Mouse (Mus musculus) gastrocnemius, postnatal 10 days (tissue): ENCODE measurements around the gene Arcn1. TPM values are rescaled to one million over a fixed set of nuclear protein-coding genes. Genes with fewer than 3 reads are reported as not detected.
"Not testable (repeated sequence)": the region's sequence is repeated elsewhere in the genome, so short reads cannot be mapped to it uniquely, and the experiment has no call there.

Source experiments
- DNase-seq: peaks from one replicate; pipeline ENCODE4 v3.0.0; 2021; ENCODE audit warnings: mixed read lengths
- long read RNA-seq, 2 experiments: library from polyadenylated mRNA; stranded (forward); transcript quantifications; one replicate each; pipeline ENCODE4 v2.0.0; 2021
- total RNA-seq, 2 experiments: library from RNA; stranded (reverse); gene quantifications; 2 replicates each; pipeline ENCODE4 v1.2.3; 2021

Gene Arcn1
- 10 to 100 TPM; 85.6 to 97.8 TPM for total RNA-seq
- long read RNA-seq, experiment 1, full-length matches to known transcripts, result 113 of 119 reads
- long read RNA-seq, experiment 1, partial matches to known transcripts, result 5 of 119 reads
- long read RNA-seq, experiment 1, other reads (novel, unspliced or antisense), result 1 of 119 reads
- long read RNA-seq, experiment 2, full-length matches to known transcripts, result 104 of 119 reads
- long read RNA-seq, experiment 2, partial matches to known transcripts, result 3 of 119 reads
- long read RNA-seq, experiment 2, other reads (novel, unspliced or antisense), result 12 of 119 reads

GRCm38 (mm10) chr9:44767101-44768028, at the start of gene Arcn1, which contains the start of gene Ift46:
TSS of gene Arcn1 (minus strand) at chr9:44767845.
TSS of gene Ift46 (plus strand) at chr9:44767908.
- peak; percentile 83 for DNase-seq

GRCm38 (mm10) chr9:44814179-44814578, 46.5 kb upstream of the Arcn1 start:
- no peak for DNase-seq

- DNase-seq, result no peak
Observed at GRCm38 (mm10) chr9:44810316-44810715, 42.7 kb upstream of the Arcn1 start.

- no peak for DNase-seq
Observed at GRCm38 (mm10) chr9:44807778-44808177, 40.1 kb upstream of the Arcn1 start.

GRCm38 (mm10) chr9:44807141-44807540, 39.5 kb upstream of the Arcn1 start:
- no peak for DNase-seq

GRCm38 (mm10) chr9:44805536-44805935, 37.9 kb upstream of the Arcn1 start:
- no peak for DNase-seq

GRCm38 (mm10) chr9:44804678-44805077, 37.0 kb upstream of the Arcn1 start:
- DNase-seq, result no peak

GRCm38 (mm10) chr9:44802808-44803450, 35.3 kb upstream of the Arcn1 start, which contains the start of gene Ttc36:
TSS of gene Ttc36 (minus strand) at chr9:44803072.
- DNase-seq, result no peak

- no peak for DNase-seq
Observed at GRCm38 (mm10) chr9:44801669-44802068, 34.0 kb upstream of the Arcn1 start.

- no peak for DNase-seq
Observed at GRCm38 (mm10) chr9:44799958-44800324, 32.3 kb upstream of the Arcn1 start.

- DNase-seq, result peak; percentile 80
Observed at GRCm38 (mm10) chr9:44799102-44799957, 31.7 kb upstream of the Arcn1 start, which contains the start of gene Tmem25. TSS of gene Tmem25 (minus strand) at chr9:44799307.

- peak; percentile 32 for DNase-seq
Observed at GRCm38 (mm10) chr9:44798298-44798697, 30.7 kb upstream of the Arcn1 start.

- no peak for DNase-seq
Observed at GRCm38 (mm10) chr9:44792842-44793241, 25.2 kb upstream of the Arcn1 start.

GRCm38 (mm10) chr9:44772750-44773651, 5.4 kb upstream of the Arcn1 start:
- DNase-seq, result peak; percentile 90

GRCm38 (mm10) chr9:44772392-44772749, 4.7 kb upstream of the Arcn1 start:
- no peak for DNase-seq

- no peak for DNase-seq
Observed at GRCm38 (mm10) chr9:44771376-44771775, 3.7 kb upstream of the Arcn1 start.

GRCm38 (mm10) chr9:44768029-44768394, 367 bp upstream of the Arcn1 start:
- not testable (repeated sequence) for DNase-seq

GRCm38 (mm10) chr9:44760873-44761272, 6.8 kb downstream of the Arcn1 start:
- DNase-seq, result no peak

- no peak for DNase-seq
Observed at GRCm38 (mm10) chr9:44748473-44748872, 19.2 kb downstream of the Arcn1 start.

GRCm38 (mm10) chr9:44747341-44747740, 20.3 kb downstream of the Arcn1 start:
- no peak for DNase-seq

GRCm38 (mm10) chr9:44746666-44747065, 21.0 kb downstream of the Arcn1 start:
- DNase-seq, result no peak
